Mouse (Mus musculus) B cell, adult 67 days (primary cell): Measurements from ENCODE around the gene Celf3. TPM values are rescaled to one million over a fixed set of nuclear protein-coding genes. Genes with fewer than 3 reads are reported as not detected.

ENCODE experiments used
- total RNA-seq, 2 experiments: library from RNA; stranded (reverse); gene quantifications; 4 replicates each; pipeline ENCODE4 v1.2.4; 2023

Gene Celf3
- total RNA-seq, result not detected

DNA sequence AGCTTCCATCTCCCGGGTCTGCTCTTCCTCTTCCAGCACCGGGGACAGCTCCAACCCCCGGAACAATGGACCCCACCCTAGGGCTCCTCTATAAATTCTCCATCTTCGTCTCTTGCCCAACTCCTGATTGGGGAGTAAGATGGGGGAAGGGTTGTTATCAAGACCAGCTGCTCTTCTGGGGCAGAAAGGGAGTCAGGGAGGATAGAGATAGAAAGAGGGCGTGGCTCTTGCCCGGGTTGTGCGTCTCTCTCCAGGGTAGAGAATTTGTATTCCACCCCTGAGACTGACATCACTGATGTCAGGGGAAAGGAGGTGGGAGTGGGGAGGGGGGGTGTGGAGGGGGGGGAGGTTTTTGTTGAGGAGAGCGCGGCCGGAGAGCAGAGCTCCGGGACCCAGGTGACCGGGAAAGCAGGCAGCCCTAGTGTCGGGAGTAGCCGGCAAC, at the start of gene Celf3:
Celf3 (plus strand) TSS at position 315 of the 442 bp plus-strand sequence.

GRCm38 (mm10) chr3:94442951-94443596, 35.0 kb upstream of the Celf3 start, which contains the start of gene Mrpl9:
Gene Mrpl9, plus strand, starts transcription at chr3:94443318.

GRCm38 (mm10) chr3:94443597-94443964, 34.5 kb upstream of the Celf3 start, which contains the start of gene Oaz3:
Gene Oaz3, minus strand, starts transcription at chr3:94443915.

DNA sequence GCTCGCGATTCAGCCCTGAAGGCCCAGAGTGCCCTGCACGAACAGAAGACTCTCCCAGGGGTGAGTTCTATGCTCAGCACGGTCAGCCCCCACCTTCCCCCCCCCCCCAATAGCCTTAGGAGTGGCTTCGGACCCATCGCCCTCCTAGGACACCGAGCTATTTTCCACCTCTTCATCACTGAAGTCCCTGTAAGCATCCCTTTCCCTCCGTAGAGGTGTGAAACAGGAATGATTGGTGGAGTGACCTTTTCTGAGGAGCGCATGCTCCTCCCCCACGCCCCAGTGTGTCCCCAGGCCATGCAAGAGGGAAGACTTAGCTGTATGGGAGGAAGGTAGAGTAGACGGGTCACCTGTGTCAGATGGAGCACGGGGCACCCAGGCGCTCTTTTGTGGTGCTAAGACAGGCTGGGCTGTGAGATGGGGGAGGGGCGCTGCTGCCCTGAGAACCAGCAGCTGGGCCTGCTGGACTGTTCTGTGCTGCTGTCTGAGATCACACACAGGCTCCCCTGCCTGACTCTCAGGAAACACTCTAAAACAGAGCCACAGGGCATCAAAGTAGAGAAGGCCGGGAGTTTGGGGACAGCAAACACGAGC, 2.3 kb downstream of the Celf3 start, which contains the start of gene Riiad1:
Riiad1 (minus strand) TSS at position 51 of the 594 bp plus-strand sequence.

Other genes starting within 250 kb of the Celf3 start
- not detected for gene Gm4778, start 214.3 kb upstream of the Celf3 start, total RNA-seq
- 1 to 10 TPM; 1.6 to 3.6 TPM for gene Them4, start 168.2 kb upstream of the Celf3 start, total RNA-seq
- gene Them5, start 136.2 kb upstream of the Celf3 start, total RNA-seq, result not detected
- gene C2cd4d, start 115.9 kb upstream of the Celf3 start, total RNA-seq, result not detected
- gene Rorc, start 105.5 kb upstream of the Celf3 start, total RNA-seq, result not detected
- gene Lingo4, start 79.8 kb upstream of the Celf3 start, total RNA-seq, result not detected
- 1 to 10 TPM; 2.1 to 3.0 TPM for gene Tdrkh, start 65.0 kb upstream of the Celf3 start, total RNA-seq
- gene Mrpl9, start 35.0 kb upstream of the Celf3 start, total RNA-seq, result 10 to 100 TPM; 33.2 to 34.5 TPM
- not detected for gene Oaz3, start 34.4 kb upstream of the Celf3 start, total RNA-seq
- 1 to 10 TPM in 1 of 2 experiments, not detected in 1; 1.7 TPM for gene Riiad1, start 2.0 kb downstream of the Celf3 start, total RNA-seq
- 10 to 100 TPM; 36.7 to 37.5 TPM for gene Snx27, start 104.4 kb downstream of the Celf3 start, total RNA-seq
- not detected for gene Gm10972, start 164.8 kb downstream of the Celf3 start, total RNA-seq
- 1 to 10 TPM; 2.9 to 3.4 TPM for gene Tuft1, start 180.6 kb downstream of the Celf3 start, total RNA-seq
- gene Selenbp2, start 215.3 kb downstream of the Celf3 start, total RNA-seq, result not detected